Mouse (Mus musculus): ENCODE measurements around the gene Elmo3.

DNA sequence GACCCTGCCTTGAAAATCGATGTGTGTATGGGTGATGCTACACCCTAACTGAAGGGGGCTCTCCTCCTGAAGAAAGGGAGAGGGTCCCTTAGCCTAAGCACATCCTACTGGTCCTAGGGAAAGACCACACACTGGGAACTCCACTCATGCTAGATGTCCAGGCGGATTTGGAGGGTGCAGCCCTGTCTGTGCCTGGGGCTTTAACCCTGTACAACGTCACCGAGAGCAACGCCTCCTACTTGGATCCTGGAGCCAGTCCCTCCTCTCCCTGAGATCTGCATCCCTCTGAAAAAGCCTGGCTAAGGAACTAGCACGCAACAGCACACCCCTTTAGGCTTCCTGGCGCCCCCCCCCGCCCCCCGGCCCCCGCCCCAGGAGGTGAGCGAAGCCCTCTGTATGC lies 30.0 kb upstream of the Elmo3 start:
- TF ChIP-seq CTCF (IDR thresholded peaks at IDR 0.05; ENCODE audit: low read depth): no peak
- no peak for TF ChIP-seq EP300 (IDR thresholded peaks at IDR 0.05; ENCODE audit: low read depth)
